Mouse (Mus musculus): Measurements from ENCODE around the gene Ing5.

DNA sequence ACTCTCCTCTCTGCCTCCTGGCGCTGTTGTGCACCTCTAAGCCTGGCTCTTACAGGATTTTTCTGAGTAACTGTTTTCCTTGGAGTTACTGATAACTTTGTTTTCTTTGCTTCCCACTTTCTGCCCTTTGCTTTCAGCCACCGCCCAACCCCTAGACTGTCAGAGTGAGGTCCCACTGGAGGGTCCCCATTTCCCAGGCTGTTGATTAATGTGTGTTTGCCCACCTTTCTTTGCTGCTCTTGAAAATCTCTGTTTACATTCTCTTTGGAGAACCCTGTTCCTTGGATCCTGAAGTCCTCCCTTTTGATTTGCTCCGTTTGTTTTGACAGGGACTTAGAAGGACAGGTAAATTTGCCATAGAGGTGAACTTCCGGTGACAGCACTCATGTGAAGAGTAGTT, 5.1 kb downstream of the Ing5 start:
- no peak for TF ChIP-seq CTCF (IDR thresholded peaks at IDR 0.05; ENCODE audit: borderline replicate concordance, insufficient read depth, low read depth, low read length)
- no peak for TF ChIP-seq POLR2A (IDR thresholded peaks at IDR 0.05; ENCODE audit: borderline replicate concordance, insufficient read depth, low read length)
